Mouse (Mus musculus) heart, embryonic 15.5 days (tissue): ENCODE measurements around the gene Gnl2. TPM values are rescaled to one million over a fixed set of nuclear protein-coding genes. Genes with fewer than 3 reads are reported as not detected.
A peak's percentile ranks its signal among the peaks of the same experiment; 100 is the strongest.

Experiments used
- ATAC-seq: fragments of 200-750 bp; cut with Nextera tagmentation; replicated peaks from 2 replicates; pipeline ENCODE4 v1.8.0; 2017; ENCODE audit warnings: low read depth, moderate TSS enrichment; ENCODE audit not compliant: insufficient number of reproducible peaks, insufficient read depth, low FRiP score
- H3K27ac ChIP-seq: fragments of 300-500 bp; sonication (generic); 2 replicates; pipeline ENCODE4 v1.5.1; 2015; ENCODE audit warnings: mild to moderate bottlenecking, inconsistent platforms
- H3K27me3 ChIP-seq: fragments of 300-500 bp; sonication (generic); 2 replicates; pipeline ENCODE4 v1.6.1; 2015; ENCODE audit warnings: inconsistent platforms
- H3K36me3 ChIP-seq: fragments of 300-500 bp; sonication (generic); 2 replicates; pipeline ENCODE4 v1.6.1; 2015; ENCODE audit warnings: mild to moderate bottlenecking, inconsistent platforms
- H3K4me1 ChIP-seq: fragments of 300-500 bp; sonication (generic); replicated peaks from 2 replicates; pipeline ENCODE4 v1.6.1; 2015; ENCODE audit warnings: inconsistent platforms
- H3K4me2 ChIP-seq: fragments of 300-500 bp; sonication (generic); 2 replicates; pipeline ENCODE4 v1.6.1; 2015; ENCODE audit warnings: inconsistent platforms, mild to moderate bottlenecking, moderate library complexity
- H3K4me3 ChIP-seq: fragments of 300-500 bp; sonication (generic); 2 replicates; pipeline ENCODE4 v1.5.1; 2015; ENCODE audit warnings: mild to moderate bottlenecking, inconsistent platforms
- H3K9ac ChIP-seq: fragments of 300-500 bp; sonication (generic); 2 replicates; pipeline ENCODE4 v1.6.1; 2015; ENCODE audit warnings: mild to moderate bottlenecking, inconsistent platforms
- H3K9me3 ChIP-seq: fragments of 300-500 bp; sonication (generic); replicated peaks from 2 replicates; pipeline ENCODE4 v1.6.1; 2016; ENCODE audit warnings: inconsistent platforms
- WGBS: fragments of 180-500 bp; shearing (Covaris S2); methylation state at CpG from one replicate; pipeline ENCODE4 v1.1.7; 2015; ENCODE audit warnings: mixed read lengths; 5-methylcytosine and 5-hydroxymethylcytosine counted together
- polyA plus RNA-seq: library from polyadenylated mRNA; unstranded; fragments of >200 nt; fragmentation: Nextera tagmentation; extraction: Ambion mirVana; gene quantifications from 2 replicates; pipeline ENCODE4 v1.2.1, GENCODE M21; 2015

Gene Gnl2
- 52.1 and 55.6 TPM in 2 replicates for polyA plus RNA-seq

DNA sequence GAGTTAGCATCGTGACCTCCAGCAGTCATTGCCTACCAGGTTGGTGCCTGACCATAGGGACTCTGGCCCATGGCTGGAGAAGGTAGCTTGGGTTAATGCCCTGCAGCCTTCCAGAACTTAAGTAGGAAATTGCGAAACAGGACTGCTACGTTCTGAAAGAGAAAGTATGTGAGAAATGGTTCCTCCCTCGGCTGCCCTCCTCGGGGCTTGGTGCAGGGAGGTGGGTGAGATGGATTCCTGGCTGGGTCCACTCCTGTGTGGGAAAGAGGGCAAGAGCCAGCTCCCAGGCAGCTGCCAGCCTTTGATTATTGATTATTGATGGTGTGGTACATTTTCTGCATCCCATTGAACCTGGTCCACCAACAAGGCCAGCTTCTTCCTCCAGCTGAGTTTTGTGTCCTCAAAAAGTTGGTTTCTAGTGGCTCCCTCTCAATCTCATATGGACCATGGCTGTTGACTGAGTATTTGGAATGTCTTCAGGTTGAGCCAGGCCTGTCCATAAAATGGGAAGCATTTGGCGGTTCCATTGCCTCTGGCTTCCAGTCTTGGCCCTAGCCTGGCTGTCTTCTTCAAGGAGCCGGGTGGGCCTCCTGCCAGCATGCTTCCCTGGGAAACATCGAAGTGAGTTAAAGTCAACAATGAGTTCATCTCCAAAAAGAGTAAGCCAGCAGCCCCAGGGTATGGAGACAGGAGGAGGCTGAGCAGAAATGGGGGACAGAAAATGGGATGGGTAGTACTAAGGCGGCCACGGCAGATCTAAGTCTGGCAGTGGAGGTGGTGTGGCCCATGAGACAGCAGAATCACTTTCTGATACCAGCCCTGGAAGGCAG is at the start of gene Gnl2:
TSS of gene Gnl2 (plus strand) at position 780 of the 830 bp plus-strand sequence.
- H3K27me3 ChIP-seq, result peaks cover 14% of the 10 kb centered on the region
- no peaks in the 10 kb centered on the region for H3K36me3 ChIP-seq
- no peak within 1 kb of the TSS for H3K27ac ChIP-seq
- H3K9me3 ChIP-seq, result no peaks in the 10 kb centered on the region
- H3K4me1 ChIP-seq, result no peaks in the 10 kb centered on the region
- ATAC-seq, result no peak
- H3K4me3 ChIP-seq, result no peak within 1 kb of the TSS
- 67% methylated on average over 10 of the region's 10 CpGs for WGBS
- H3K9ac ChIP-seq, result no peak within 1 kb of the TSS
- no peak within 1 kb of the TSS for H3K4me2 ChIP-seq

DNA sequence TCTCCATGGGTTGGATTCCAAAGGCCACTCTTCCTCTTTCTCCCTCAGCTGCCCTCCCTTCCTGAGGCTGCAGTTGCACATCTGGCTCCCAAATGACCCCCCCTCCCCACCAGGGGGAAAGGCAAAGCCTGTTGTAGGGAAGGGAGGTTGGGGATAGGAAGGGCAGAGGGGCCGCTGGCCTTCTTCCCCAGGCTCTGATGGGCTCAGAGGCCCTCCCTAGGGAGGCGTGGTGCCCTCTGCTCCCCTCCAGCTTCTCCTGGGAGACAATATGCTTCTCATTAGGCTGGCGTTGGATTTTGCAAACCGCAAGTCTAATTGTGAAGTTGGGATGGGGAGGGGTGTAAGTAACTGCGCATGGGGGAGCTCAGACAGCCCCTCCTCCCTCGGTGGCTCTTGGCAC is 47.7 kb upstream of the Gnl2 start:
- Histone ChIP-seq H3K36me3 (no peaks in the 10 kb centered on the region), H3K4me1 (no peaks in the 10 kb centered on the region), H3K9me3 (no peaks in the 10 kb centered on the region), H3K9ac (no peak overlapping the region), H3K4me3 (no peak overlapping the region), H3K27me3 (peaks cover 9% of the 10 kb centered on the region), H3K4me2 (no peak overlapping the region), H3K27ac (no peak overlapping the region)
- no peak for ATAC-seq
- WGBS, result 53% methylated on average over 6 of the region's 6 CpGs

DNA sequence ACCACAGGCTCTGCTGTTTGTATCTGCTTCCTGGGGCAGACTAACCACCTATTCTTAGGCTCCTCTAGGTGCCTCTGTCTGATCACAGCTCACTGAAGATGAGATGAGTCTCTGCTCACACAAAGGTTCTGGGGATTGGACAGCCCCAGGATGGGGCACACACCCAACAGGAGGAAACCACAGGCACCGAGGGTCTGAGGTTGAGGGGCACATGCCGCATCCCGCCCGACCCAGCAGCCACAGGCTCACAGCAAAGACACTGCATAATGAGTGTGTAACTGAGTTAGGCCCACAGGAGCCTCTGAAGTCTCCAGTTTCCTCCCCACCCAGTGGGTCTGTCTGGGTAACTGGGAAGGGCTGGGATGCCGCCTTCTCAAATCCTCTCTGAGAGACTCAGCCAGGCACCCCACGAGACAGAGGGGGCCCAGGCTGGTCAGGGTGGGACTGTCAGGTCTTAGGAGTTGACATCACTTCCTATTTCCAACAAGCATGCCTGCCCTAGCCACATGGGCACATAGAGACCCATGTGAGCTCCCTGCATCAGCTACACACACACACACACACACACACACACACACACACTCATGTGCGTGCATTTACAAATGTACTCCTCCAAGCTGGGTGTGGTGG is 47.1 kb upstream of the Gnl2 start:
- no peak overlapping the region for H3K27ac ChIP-seq
- no peak overlapping the region for H3K4me3 ChIP-seq
- no peaks in the 10 kb centered on the region for H3K36me3 ChIP-seq
- H3K4me1 ChIP-seq, result no peaks in the 10 kb centered on the region
- H3K9me3 ChIP-seq, result no peaks in the 10 kb centered on the region
- 66% methylated on average over 7 of the region's 7 CpGs for WGBS
- no peak overlapping the region for H3K4me2 ChIP-seq
- peaks cover 9% of the 10 kb centered on the region for H3K27me3 ChIP-seq
- H3K9ac ChIP-seq, result no peak overlapping the region
- ATAC-seq, result no peak

DNA sequence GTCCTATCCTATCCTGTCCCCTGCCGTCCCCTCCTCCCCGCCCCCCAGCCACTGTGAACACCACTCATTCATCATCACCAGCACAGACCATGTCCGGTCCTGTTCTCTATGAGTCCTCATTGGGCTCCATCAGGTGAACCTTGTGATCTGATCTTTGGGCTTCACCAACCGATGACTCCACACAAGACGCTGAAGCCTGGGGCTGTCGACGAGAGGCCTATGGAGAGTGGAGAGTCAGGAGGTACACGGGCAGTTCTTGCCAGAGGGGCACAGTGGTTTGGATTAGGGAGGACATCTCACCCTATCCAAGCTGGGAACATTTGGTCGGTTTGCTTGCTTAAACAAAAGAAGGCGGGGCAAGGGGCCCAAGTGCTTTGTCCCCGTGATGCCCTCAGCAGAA is 46.2 kb upstream of the Gnl2 start:
- ATAC-seq, result no peak
- H3K27ac ChIP-seq, result no peak overlapping the region
- WGBS, result 68% methylated on average over 11 of the region's 11 CpGs
- H3K27me3 ChIP-seq, result peaks cover 9% of the 10 kb centered on the region
- no peak overlapping the region for H3K9ac ChIP-seq
- H3K9me3 ChIP-seq, result no peaks in the 10 kb centered on the region
- no peaks in the 10 kb centered on the region for H3K4me1 ChIP-seq
- no peak overlapping the region for H3K4me3 ChIP-seq
- no peak overlapping the region for H3K4me2 ChIP-seq
- H3K36me3 ChIP-seq, result no peaks in the 10 kb centered on the region

DNA sequence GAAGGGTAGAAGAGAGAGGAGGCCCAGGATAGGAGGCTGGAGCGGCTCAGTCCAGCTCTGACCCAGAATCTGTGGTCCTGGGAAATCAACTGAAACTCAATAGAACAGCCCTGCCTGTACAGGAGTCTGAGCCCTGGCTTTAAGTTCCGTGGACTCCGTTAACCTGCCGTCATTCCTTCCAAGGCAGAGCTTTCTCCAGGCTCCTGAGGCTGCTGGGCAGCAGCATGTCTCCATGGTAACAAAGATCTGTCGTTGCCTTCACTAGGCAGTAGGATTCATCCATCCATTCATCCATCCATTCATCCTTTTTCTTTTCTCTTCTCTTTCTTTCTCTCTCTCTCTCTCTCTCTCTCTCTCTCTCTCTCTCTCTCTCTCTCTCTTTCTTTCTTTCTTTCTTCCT is 45.7 kb upstream of the Gnl2 start:
- H3K4me3 ChIP-seq, result no peak overlapping the region
- no peaks in the 10 kb centered on the region for H3K36me3 ChIP-seq
- H3K27ac ChIP-seq, result no peak overlapping the region
- H3K9ac ChIP-seq, result no peak overlapping the region
- WGBS, result 59% methylated on average over 5 of the region's 5 CpGs
- ATAC-seq, result no peak
- no peaks in the 10 kb centered on the region for H3K4me1 ChIP-seq
- no peaks in the 10 kb centered on the region for H3K9me3 ChIP-seq
- no peak overlapping the region for H3K4me2 ChIP-seq
- H3K27me3 ChIP-seq, result peaks cover 9% of the 10 kb centered on the region

DNA sequence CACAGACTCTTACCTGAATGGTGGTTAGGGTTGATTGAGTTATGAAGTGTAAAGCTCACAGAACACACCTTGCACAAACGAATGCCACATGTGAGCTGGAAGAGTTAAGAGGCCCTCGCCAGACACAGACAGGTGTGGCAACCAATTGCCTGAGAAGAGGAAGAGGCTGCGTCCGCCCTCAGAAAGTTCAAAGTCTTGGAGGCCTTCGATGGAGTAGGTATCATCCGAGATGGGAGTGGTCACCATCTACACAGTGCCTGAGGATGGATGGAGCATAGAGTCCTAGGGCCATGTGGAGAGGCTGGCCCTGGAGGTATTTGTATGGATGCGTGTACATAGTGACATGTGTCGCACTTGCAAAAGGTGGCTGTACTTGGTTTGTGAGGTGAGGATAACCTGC is 45.3 kb upstream of the Gnl2 start:
- no peak overlapping the region for H3K4me2 ChIP-seq
- no peaks in the 10 kb centered on the region for H3K9me3 ChIP-seq
- no peaks in the 10 kb centered on the region for H3K36me3 ChIP-seq
- WGBS, result 82% methylated on average over 8 of the region's 8 CpGs
- H3K27ac ChIP-seq, result no peak overlapping the region
- H3K9ac ChIP-seq, result no peak overlapping the region
- no peak overlapping the region for H3K4me3 ChIP-seq
- no peaks in the 10 kb centered on the region for H3K4me1 ChIP-seq
- no peak for ATAC-seq
- peaks cover 9% of the 10 kb centered on the region for H3K27me3 ChIP-seq

DNA sequence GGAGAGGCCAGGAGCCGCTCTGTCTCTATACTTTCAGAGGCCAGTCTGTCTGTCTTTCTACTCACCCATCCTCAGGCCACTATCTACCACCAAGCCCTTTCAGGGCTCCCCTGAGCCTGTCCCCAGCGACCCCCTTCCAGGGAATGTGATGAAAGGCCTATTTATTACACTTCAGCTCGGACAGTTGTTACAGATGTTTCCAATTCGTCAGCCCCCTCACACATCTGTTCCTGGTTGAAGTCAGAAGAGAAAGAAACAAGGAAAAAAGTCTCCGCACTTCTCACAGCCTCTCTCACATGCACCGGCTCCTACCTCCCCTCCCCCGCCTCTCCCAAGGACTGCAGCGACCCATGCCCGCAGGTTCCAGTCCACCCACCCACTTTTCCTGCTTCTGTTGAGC is 44.1 kb upstream of the Gnl2 start:
- peaks cover 9% of the 10 kb centered on the region for H3K27me3 ChIP-seq
- no peak overlapping the region for H3K4me3 ChIP-seq
- H3K27ac ChIP-seq, result no peak overlapping the region
- H3K9me3 ChIP-seq, result no peaks in the 10 kb centered on the region
- no peak overlapping the region for H3K9ac ChIP-seq
- H3K36me3 ChIP-seq, result no peaks in the 10 kb centered on the region
- 32% methylated on average over 9 of the region's 9 CpGs for WGBS
- ATAC-seq, result no peak
- no peak overlapping the region for H3K4me2 ChIP-seq
- H3K4me1 ChIP-seq, result no peaks in the 10 kb centered on the region

DNA sequence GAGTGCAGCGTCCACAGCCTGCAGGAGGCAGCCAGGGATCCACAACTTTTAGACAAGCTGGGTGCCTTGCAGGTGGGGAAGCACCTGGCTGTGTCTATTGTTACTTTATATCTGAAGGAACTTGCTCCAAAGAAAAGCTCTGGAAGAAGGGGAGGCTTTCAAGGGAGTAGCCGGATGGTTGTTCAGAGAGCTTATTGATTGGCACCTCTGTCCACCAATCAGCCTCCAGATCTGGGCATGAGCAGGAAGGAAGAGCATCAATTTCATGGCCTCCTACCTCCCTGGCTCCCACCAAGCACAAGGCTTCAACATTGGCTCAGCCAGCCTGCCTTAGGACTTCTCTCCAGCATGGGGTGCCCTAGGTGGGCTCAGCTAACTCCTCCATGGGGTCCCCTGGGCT is 43.1 kb upstream of the Gnl2 start:
- Histone ChIP-seq H3K4me3 (no peak overlapping the region), H3K9me3 (no peaks in the 10 kb centered on the region), H3K4me1 (no peaks in the 10 kb centered on the region), H3K27ac (no peak overlapping the region), H3K9ac (no peak overlapping the region), H3K36me3 (no peaks in the 10 kb centered on the region), H3K4me2 (no peak overlapping the region), H3K27me3 (peaks cover 11% of the 10 kb centered on the region)
- no peak for ATAC-seq
- WGBS, result 70% methylated on average over 2 of the region's 2 CpGs

DNA sequence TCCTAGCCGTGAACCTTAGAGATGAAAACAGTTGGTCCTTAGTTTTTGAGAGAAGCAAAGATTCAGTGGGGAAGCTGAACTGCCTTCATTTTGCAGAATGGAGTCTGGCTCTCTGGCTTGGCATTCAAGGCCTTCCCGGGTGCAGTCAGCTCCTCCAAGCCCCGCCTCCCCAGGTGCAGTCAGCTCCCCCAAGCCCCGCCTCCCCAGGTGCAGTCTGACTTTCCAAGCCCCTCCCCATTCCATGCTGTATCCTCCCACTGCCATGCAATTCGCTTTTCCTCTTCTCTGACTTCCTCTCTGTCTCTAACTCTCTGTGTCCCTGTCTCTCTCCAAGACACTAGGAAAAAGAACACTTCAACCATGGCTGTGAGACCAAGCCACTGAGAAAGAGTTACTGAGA is 38.2 kb upstream of the Gnl2 start:
- ATAC-seq, result no peak
- H3K9me3 ChIP-seq, result no peaks in the 10 kb centered on the region
- H3K9ac ChIP-seq, result no peak overlapping the region
- H3K4me3 ChIP-seq, result no peak overlapping the region
- 29% methylated on average over 5 of the region's 5 CpGs for WGBS
- peaks cover 43% of the 10 kb centered on the region for H3K27me3 ChIP-seq
- H3K4me1 ChIP-seq, result no peaks in the 10 kb centered on the region
- no peak overlapping the region for H3K27ac ChIP-seq
- no peaks in the 10 kb centered on the region for H3K36me3 ChIP-seq
- H3K4me2 ChIP-seq, result no peak overlapping the region

DNA sequence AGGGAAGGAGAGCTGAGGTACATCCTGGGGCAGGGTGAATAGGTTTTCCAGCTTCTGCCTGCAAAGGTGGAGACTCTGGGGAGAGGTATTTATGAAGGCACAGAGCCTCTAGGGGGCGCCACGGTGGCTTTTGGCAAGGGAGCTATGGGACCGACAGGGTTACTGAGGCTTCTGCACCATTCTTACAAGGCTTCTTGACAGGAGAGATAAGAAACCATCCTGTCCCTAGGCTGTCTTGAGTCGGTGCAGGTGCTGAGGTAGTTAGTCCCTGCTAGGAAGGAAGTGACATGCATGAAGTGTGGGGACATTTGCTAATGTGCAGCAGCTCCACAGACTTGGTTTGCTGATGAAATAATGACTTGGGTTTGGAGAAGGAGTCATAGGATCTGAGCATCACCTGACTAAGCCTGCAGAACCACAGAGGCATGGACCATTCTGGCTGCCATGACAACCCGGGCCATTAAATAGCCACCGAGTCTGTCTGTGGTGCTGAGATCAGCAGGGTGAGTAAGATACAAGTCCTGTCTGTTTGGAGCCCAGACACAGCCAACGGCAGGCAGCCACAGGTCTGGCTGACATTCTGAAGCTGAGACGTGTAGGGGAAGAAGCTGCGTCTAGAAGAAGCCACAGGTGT is 32.4 kb upstream of the Gnl2 start:
- Histone ChIP-seq H3K4me1 (peaks cover 25% of the 10 kb centered on the region), H3K27me3 (peaks cover 92% of the 10 kb centered on the region), H3K9ac (no peak overlapping the region), H3K4me2 (no peak overlapping the region), H3K9me3 (no peaks in the 10 kb centered on the region), H3K27ac (no peak overlapping the region), H3K4me3 (no peak overlapping the region), H3K36me3 (no peaks in the 10 kb centered on the region)
- 17% methylated on average over 9 of the region's 9 CpGs for WGBS
- ATAC-seq, result no peak

DNA sequence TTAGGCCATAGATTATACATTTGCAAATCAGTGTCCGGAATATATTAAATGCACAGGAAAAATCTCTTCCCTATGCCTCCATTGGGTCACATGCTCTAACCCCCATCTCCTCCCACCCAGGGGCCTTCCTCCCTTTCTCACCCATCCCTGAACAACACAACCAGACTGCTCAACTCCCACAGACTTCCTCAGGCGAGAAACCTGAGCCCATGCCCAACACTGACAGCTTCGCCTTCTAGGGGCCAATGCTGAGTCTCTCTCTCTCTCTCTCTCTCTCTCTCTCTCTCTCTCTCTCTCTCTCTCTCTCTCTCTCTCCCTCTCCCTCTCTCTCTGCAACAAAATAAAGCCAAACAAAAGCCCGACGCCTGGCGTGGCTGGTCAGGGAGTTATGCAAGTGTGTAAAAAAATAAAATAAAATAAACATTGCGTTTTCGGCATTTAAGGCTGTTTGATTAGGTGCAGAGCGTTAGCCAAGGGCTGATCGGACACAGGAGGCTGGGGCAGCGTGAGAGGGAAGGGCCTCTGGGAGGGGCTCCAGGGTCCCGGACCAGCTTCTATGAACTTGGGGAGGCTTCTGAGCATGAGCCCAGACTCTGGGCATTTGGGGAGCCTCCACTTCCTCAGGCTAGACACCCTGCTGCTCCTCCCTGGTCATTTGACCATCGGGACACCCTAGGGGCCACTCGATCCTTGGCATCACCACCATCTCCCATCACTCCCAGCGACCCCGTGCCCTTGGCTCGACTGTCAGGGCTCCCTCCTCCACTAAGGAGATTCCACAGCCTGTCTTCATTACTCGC is 31.3 kb upstream of the Gnl2 start:
- no peak for ATAC-seq
- Histone ChIP-seq H3K27me3 (peaks cover 96% of the 10 kb centered on the region), H3K4me3 (0 out of 2 replicates have a peak overlapping the region, but pooled peaks have one; percentile 10), H3K36me3 (no peaks in the 10 kb centered on the region), H3K9me3 (no peaks in the 10 kb centered on the region), H3K4me1 (peaks cover 31% of the 10 kb centered on the region), H3K27ac (no peak overlapping the region), H3K9ac (no peak overlapping the region), H3K4me2 (peak overlapping the region; percentile 32; the same call in 1 of the 2 replicates)
- 10% methylated on average over 18 of the region's 18 CpGs for WGBS
